Mouse (Mus musculus): ENCODE results near the gene Gm15294.

The Gm15294 gene

GRCm38 (mm10) chrX:141875135-141875534 lies at the start of gene Gm15294:
Gm15294 (minus strand) TSS chrX:141875235.
- no peak for DNase-seq (ENCODE audit: low read depth, low spot score)

GRCm38 (mm10) chrX:141884336-141885048 lies 9.5 kb upstream of the Gm15294 start:
- no peak for DNase-seq (ENCODE audit: low read depth, low spot score)

GRCm38 (mm10) chrX:141874024-141874423 lies 1.0 kb downstream of the Gm15294 start:
- no peak for DNase-seq (ENCODE audit: low read depth, low spot score)

GRCm38 (mm10) chrX:141873597-141873996 lies 1.4 kb downstream of the Gm15294 start:
- DNase-seq (ENCODE audit: low read depth, low spot score) = no peak

GRCm38 (mm10) chrX:141855684-141856396 lies 19.2 kb downstream of the Gm15294 start:
- DNase-seq (ENCODE audit: low read depth, low spot score) = no peak

Measured in CD4-positive, CD25-positive, alpha-beta regulatory T cell, adult 2 months (primary cell).